Mouse (Mus musculus) CH12.LX (cell line): Measurements from ENCODE around the gene Specc1l. TPM values are rescaled to one million over a fixed set of nuclear protein-coding genes. Genes with fewer than 3 reads are reported as not detected.

Experiments used
- DNase-seq: peaks from one replicate; pipeline ENCODE4 v3.0.0-alpha.2; 2013; ENCODE audit errors: extremely low read depth
- H3K27ac ChIP-seq: 2 replicates; pipeline ENCODE4 v1.5.1; 2012; ENCODE audit warnings: low read depth, mild to moderate bottlenecking, control low read depth, moderate library complexity; ENCODE audit not compliant: insufficient read depth
- H3K27me3 ChIP-seq: replicated peaks from 2 replicates; pipeline ENCODE3; 2012; ENCODE audit warnings: inconsistent platforms
- H3K36me3 ChIP-seq, 2 experiments: replicated peaks in 1 of 2; 2 replicates each; pipeline versions ENCODE3 to v1.6.1; 2012; ENCODE audit warnings: inconsistent platforms in 1 of 2, low read length in 1 of 2, mild to moderate bottlenecking in 1 of 2, mixed read lengths in 1 of 2, moderate library complexity in 1 of 2; ENCODE audit not compliant: control insufficient read depth in 1 of 2, insufficient read depth in 1 of 2
- H3K4me1 ChIP-seq, 2 experiments: 2 replicates each; pipeline ENCODE4 v1.6.1; 2012; ENCODE audit warnings: inconsistent platforms in 1 of 2, moderate library complexity in 1 of 2; ENCODE audit not compliant: insufficient read depth in 2 of 2, control insufficient read depth in 1 of 2
- H3K4me2 ChIP-seq: 2 replicates; pipeline ENCODE4 v1.6.1; 2012; ENCODE audit warnings: low read depth, mild to moderate bottlenecking, control low read depth; ENCODE audit not compliant: poor library complexity, insufficient read depth, severe bottlenecking
- H3K4me3 ChIP-seq, 3 experiments: fragments of 150-350 bp in 1 of 3; sonication (generic) in 1 of 3; replicated peaks in 1 of 3; 2 replicates each; pipeline versions ENCODE3 to v1.5.1; 2011 to 2012; ENCODE audit warnings: low read depth in 2 of 3, low read length in 2 of 3, mild to moderate bottlenecking in 2 of 3, moderate library complexity in 2 of 3, control low read depth in 1 of 3, improper control_type of control experiment in 1 of 3, inconsistent platforms in 1 of 3, mixed read lengths in 1 of 3; ENCODE audit not compliant: poor library complexity in 1 of 3
- H3K79me2 ChIP-seq: replicated peaks from 2 replicates; pipeline ENCODE4 v1.6.1; 2012; ENCODE audit warnings: mild to moderate bottlenecking, moderate library complexity; ENCODE audit not compliant: control insufficient read depth, poor library complexity, insufficient read depth, severe bottlenecking; ENCODE audit errors: extremely low read depth
- H3K9ac ChIP-seq: 2 replicates; pipeline ENCODE4 v1.6.1; 2012; ENCODE audit warnings: low read depth, mild to moderate bottlenecking, control low read depth, moderate library complexity; ENCODE audit not compliant: insufficient read depth
- H3K9me3 ChIP-seq: replicated peaks from 2 replicates; pipeline ENCODE3; 2012; ENCODE audit warnings: low read length, inconsistent platforms, mixed read lengths
- BHLHE40 ChIP-seq: IDR thresholded peaks from 2 replicates; pipeline ENCODE4 v1.6.1; 2011; ENCODE audit warnings: mild to moderate bottlenecking, low read depth, low read length, improper control_type of control experiment
- CHD1 ChIP-seq: IDR thresholded peaks from 2 replicates; pipeline ENCODE4 v1.6.1; 2012; ENCODE audit warnings: low read depth, low read length, improper control_type of control experiment, inconsistent platforms
- EP300 ChIP-seq: IDR thresholded peaks from 2 replicates; pipeline ENCODE4 v1.6.1; 2011; ENCODE audit warnings: low read length, improper control_type of control experiment
- ETS1 ChIP-seq: conservative IDR thresholded peaks from 2 replicates; pipeline ENCODE4 v1.6.1; 2012; ENCODE audit warnings: low read depth, mild to moderate bottlenecking, inconsistent platforms, low read length, improper control_type of control experiment, moderate library complexity
- IRF4 ChIP-seq: IDR thresholded peaks from 2 replicates; pipeline ENCODE4 v1.6.1; 2014; ENCODE audit warnings: low read depth, mild to moderate bottlenecking, inconsistent platforms, low read length, improper control_type of control experiment
- JUND ChIP-seq: conservative IDR thresholded peaks from 2 replicates; pipeline ENCODE4 v1.6.1; 2011; ENCODE audit warnings: low read depth, low read length, improper control_type of control experiment
- MAX ChIP-seq: IDR thresholded peaks from 2 replicates; pipeline ENCODE4 v1.6.1; 2011; ENCODE audit warnings: low read length, improper control_type of control experiment
- MYC ChIP-seq: IDR thresholded peaks from 2 replicates; pipeline ENCODE4 v1.6.1; 2011; ENCODE audit warnings: low read depth, mild to moderate bottlenecking, improper control_type of control experiment, low read length
- PAX5 ChIP-seq: IDR thresholded peaks from 2 replicates; pipeline ENCODE4 v1.6.1; 2012; ENCODE audit warnings: low read length, inconsistent platforms, mixed read lengths
- POLR2A ChIP-seq: IDR thresholded peaks from 2 replicates; pipeline ENCODE4 v1.6.1; 2011; ENCODE audit warnings: low read depth, mild to moderate bottlenecking, improper control_type of control experiment, low read length
- POLR2AphosphoS2 ChIP-seq: IDR thresholded peaks from 2 replicates; pipeline ENCODE4 v1.6.1; 2011; ENCODE audit warnings: low read depth, low read length, improper control_type of control experiment
- SIN3A ChIP-seq: IDR thresholded peaks from 2 replicates; pipeline ENCODE4 v1.6.1; 2012; ENCODE audit warnings: low read length, improper control_type of control experiment, inconsistent platforms
- SMC3 ChIP-seq: IDR thresholded peaks from 2 replicates; pipeline ENCODE4 v1.6.1; 2011; ENCODE audit warnings: low read depth, low read length, improper control_type of control experiment
- TBP ChIP-seq: conservative IDR thresholded peaks from 2 replicates; pipeline ENCODE4 v1.6.1; 2011; ENCODE audit warnings: low read depth, low read length, improper control_type of control experiment
- TCF12 ChIP-seq: IDR thresholded peaks from 2 replicates; pipeline ENCODE4 v1.6.1; 2014; ENCODE audit warnings: low read depth, mild to moderate bottlenecking, inconsistent platforms, low read length, improper control_type of control experiment
- USF1 ChIP-seq: IDR thresholded peaks from 2 replicates; pipeline ENCODE4 v1.6.1; 2014; ENCODE audit warnings: low read depth, mild to moderate bottlenecking, inconsistent platforms, low read length, improper control_type of control experiment
- ZMIZ1 ChIP-seq: IDR thresholded peaks from 2 replicates; pipeline ENCODE4 v1.6.1; 2012; ENCODE audit warnings: low read depth, mild to moderate bottlenecking, inconsistent platforms, low read length, improper control_type of control experiment
- dilution Hi-C: fragments of 300-500 bp; cut with MboI; formaldehyde crosslinking; loops from 2 replicates; pipeline ENCODE4 v1.14.3; 2020; ENCODE audit warnings: low sequenced_read_pairs; ENCODE audit not compliant: extremely low pct_unique_long_range_greater_than_20kb, extremely low pct_ligation_motif_present
- in situ Hi-C: fragments of 300-500 bp; cut with MboI; formaldehyde crosslinking; loops from 3 replicates; pipeline ENCODE4 v1.14.3; 2019; ENCODE audit warnings: low sequenced_read_pairs, low pct_ligation_motif_present, low pct_unique_long_range_greater_than_20kb, mixed read lengths
- polyA plus RNA-seq: library from polyadenylated mRNA; unstranded; fragments of >175 nt; gene quantifications from 2 replicates; pipeline ENCODE4 v1.2.1, GENCODE M21; 2012; ENCODE audit warnings: low read depth; ENCODE audit not compliant: insufficient read length
- total RNA-seq, 2 experiments: library from RNA; depleted of rRNA; stranded (reverse); fragments of 300-350 nt in 1 of 2; fragments of >200 nt in 1 of 2; gene quantifications; 2 replicates each; pipeline ENCODE4 v1.2.3; 2012 to 2014

Gene Specc1l
- total and polyA plus RNA-seq, 3 experiments, result 18.6 to 25.1 (median 21.1) TPM

- H3K4me2 ChIP-seq, result no peak overlapping the region
- no peak overlapping the region for H3K9ac ChIP-seq
- in situ Hi-C loops (no loop called here), dilution Hi-C loops (no loop called here)
- no peaks in the 10 kb centered on the region for H3K27me3 ChIP-seq
- no peaks in the 10 kb centered on the region for H3K36me3 ChIP-seq
- no peaks in the 10 kb centered on the region for H3K9me3 ChIP-seq
- no peak overlapping the region for H3K4me3 ChIP-seq
- no peak for DNase-seq
- H3K27ac ChIP-seq, result no peak overlapping the region
- H3K4me1 ChIP-seq, result peaks cover 0 to 2% of the 10 kb centered on the region in 2 experiments; a peak in 2 of 4 replicates
- H3K79me2 ChIP-seq, result no peaks in the 10 kb centered on the region
- no peak for TF ChIP-seq TCF12
- no peak for TF ChIP-seq ETS1
- TF ChIP-seq SIN3A, result no peak
- TF ChIP-seq EP300, result no peak
- no peak for TF ChIP-seq SMC3
- no peak for TF ChIP-seq POLR2A
- no peak for TF ChIP-seq MYC
- no peak for TF ChIP-seq IRF4
Observed at GRCm38 (mm10) chr10:75206192-75206591, 5.7 kb upstream of the Specc1l start.

GRCm38 (mm10) chr10:75210841-75211240, 1.0 kb upstream of the Specc1l start:
- no peak overlapping the region for H3K4me3 ChIP-seq
- in situ Hi-C loops, result no loop called here
- no peaks in the 10 kb centered on the region for H3K27me3 ChIP-seq
- TF ChIP-seq JUND (no peak), PAX5 (no peak), ZMIZ1 (no peak), MYC (no peak), USF1 (no peak), MAX (no peak), POLR2AphosphoS2 (no peak), TBP (no peak), ETS1 (no peak), SMC3 (no peak)
- H3K27ac ChIP-seq, result no peak overlapping the region
- H3K4me2 ChIP-seq, result no peak overlapping the region
- no peak overlapping the region for H3K9ac ChIP-seq
- peaks cover 3 to 31% of the 10 kb centered on the region in 2 experiments; a peak in 3 of 4 replicates for H3K4me1 ChIP-seq
- no peaks in the 10 kb centered on the region for H3K9me3 ChIP-seq
- peaks cover 0 to 2% of the 10 kb centered on the region in 2 experiments for H3K36me3 ChIP-seq
- H3K79me2 ChIP-seq, result peaks cover 26% of the 10 kb centered on the region
- DNase-seq, result no peak
- dilution Hi-C loops, result no loop called here

GRCm38 (mm10) chr10:75212981-75213380, 1.1 kb downstream of the Specc1l start:
- peaks cover 41% of the 10 kb centered on the region for H3K79me2 ChIP-seq
- no peak overlapping the region for H3K27ac ChIP-seq
- H3K9ac ChIP-seq, result peak overlapping the region; percentile 63
- H3K9me3 ChIP-seq, result peaks cover 7% of the 10 kb centered on the region
- in situ Hi-C loops, result no loop called here
- dilution Hi-C loops, result no loop called here
- peak overlapping the region; percentile 71 to 83 (median 77) for H3K4me3 ChIP-seq
- TF ChIP-seq IRF4 (no peak), CHD1 (peak; percentile 31; the same call in 1 of the 2 replicates), ETS1 (no peak), BHLHE40 (no peak)
- H3K4me2 ChIP-seq, result peak overlapping the region; percentile 76
- DNase-seq, result no peak
- peaks cover 3 to 37% of the 10 kb centered on the region in 2 experiments; a peak in 3 of 4 replicates for H3K4me1 ChIP-seq
- peaks cover 0 to 9% of the 10 kb centered on the region in 2 experiments for H3K36me3 ChIP-seq
- no peaks in the 10 kb centered on the region for H3K27me3 ChIP-seq
